Mouse (Mus musculus) kidney, embryonic 14.5 days (tissue): ENCODE data around the gene Tspan18. TPM values are rescaled to one million over a fixed set of nuclear protein-coding genes. Genes with fewer than 3 reads are reported as not detected.

Source experiments
- ATAC-seq: fragments of 200-750 bp; cut with Nextera tagmentation; 2 replicates; pipeline ENCODE4 v1.8.0; 2017; ENCODE audit warnings: moderate number of reproducible peaks, mild to moderate bottlenecking, moderate TSS enrichment, moderate library complexity; ENCODE audit not compliant: low FRiP score, low TSS enrichment
- H3K27ac ChIP-seq: fragments of 300-500 bp; sonication (generic); 2 replicates; pipeline ENCODE4 v1.5.1; 2014; ENCODE audit warnings: low read depth, mild to moderate bottlenecking, low read length, moderate library complexity, mixed read lengths
- H3K27me3 ChIP-seq: fragments of 300-500 bp; sonication (generic); 2 replicates; pipeline ENCODE4 v1.6.1; 2014; ENCODE audit warnings: mild to moderate bottlenecking, low read length; ENCODE audit not compliant: control insufficient read depth, insufficient read depth
- H3K36me3 ChIP-seq: fragments of 300-500 bp; sonication (generic); 2 replicates; pipeline ENCODE4 v1.6.1; 2014; ENCODE audit warnings: low read length, mixed read lengths; ENCODE audit not compliant: control insufficient read depth, insufficient read depth
- H3K4me1 ChIP-seq: fragments of 300-500 bp; sonication (generic); 2 replicates; pipeline ENCODE4 v1.6.1; 2014; ENCODE audit warnings: low read length, mixed read lengths; ENCODE audit not compliant: control insufficient read depth, insufficient read depth
- H3K4me2 ChIP-seq: fragments of 300-500 bp; sonication (generic); replicated peaks from 2 replicates; pipeline ENCODE4 v1.6.1; 2014; ENCODE audit warnings: low read depth, mild to moderate bottlenecking, low read length
- H3K4me3 ChIP-seq: fragments of 300-500 bp; sonication (generic); 2 replicates; pipeline ENCODE4 v1.5.1; 2014; ENCODE audit warnings: mild to moderate bottlenecking, low read length
- H3K9ac ChIP-seq: fragments of 300-500 bp; sonication (generic); 2 replicates; pipeline ENCODE4 v1.6.1; 2014; ENCODE audit warnings: low read depth, mild to moderate bottlenecking, low read length, moderate library complexity
- H3K9me3 ChIP-seq: fragments of 300-500 bp; sonication (generic); 2 replicates; pipeline ENCODE4 v1.6.1; 2016; ENCODE audit warnings: low read length; ENCODE audit not compliant: control insufficient read depth
- whole genome bisulfite sequencing: fragments of 180-500 bp; shearing (Covaris S2); extraction: QIAGEN DNeasy Blood & Tissue Kit; methylation state at CpG from one replicate; pipeline ENCODE4 v1.1.7; 2014; 5-methylcytosine and 5-hydroxymethylcytosine counted together
- polyA plus RNA-seq: library from polyadenylated mRNA; unstranded; fragments of >200 nt; fragmentation: Nextera tagmentation; extraction: Ambion mirVana; gene quantifications from 2 replicates; pipeline ENCODE4 v1.2.1, GENCODE M21; 2014

The Tspan18 gene
- polyA plus RNA-seq, 1 experiment from 2014 or later: 49.2 TPM

DNA sequence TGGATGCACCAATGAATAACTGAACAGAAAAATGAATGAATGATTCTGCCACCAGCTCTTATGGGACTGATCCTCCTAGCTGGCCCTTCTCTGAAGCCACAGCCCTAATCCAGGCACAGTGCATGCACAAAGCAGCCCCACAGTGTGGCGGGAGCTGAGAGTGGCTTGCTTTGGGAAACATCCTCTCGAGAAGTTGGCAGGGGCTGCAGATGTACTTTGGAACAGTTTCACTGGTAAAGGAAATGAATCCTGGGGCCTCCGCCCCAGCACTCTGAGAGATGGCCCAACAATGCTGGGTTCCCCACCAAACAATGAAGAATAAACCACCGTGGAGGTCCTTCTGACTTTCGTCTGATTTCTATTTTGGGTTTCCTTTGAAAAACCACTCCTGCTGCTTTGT lies 64.2 kb downstream of the Tspan18 start:
- no peak overlapping the region for H3K4me2 ChIP-seq
- no peak for ATAC-seq
- WGBS: 81% methylated on average over 5 of the region's 5 CpGs

DNA sequence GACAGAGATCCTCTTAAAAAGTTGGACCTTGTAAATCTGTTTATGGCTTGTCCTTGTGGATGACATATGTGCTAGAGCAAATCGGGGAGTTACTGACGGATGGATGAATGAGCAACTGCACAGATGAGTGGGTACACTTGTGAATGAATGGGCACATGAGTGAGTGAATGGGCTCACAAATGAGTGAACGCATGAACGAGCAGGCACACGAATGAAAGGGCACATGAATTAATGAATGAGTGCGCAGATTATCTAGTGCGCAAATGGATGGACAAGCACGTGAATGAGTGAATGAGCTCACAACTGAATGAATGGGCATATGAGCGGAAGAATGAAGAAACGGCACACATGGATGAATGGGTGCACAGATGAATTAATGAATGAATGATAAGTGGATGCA lies 64.7 kb downstream of the Tspan18 start:
- Histone ChIP-seq H3K4me1 (peaks cover 27% of the 10 kb centered on the region), H3K27ac (no peak overlapping the region), H3K9ac (no peak overlapping the region), H3K27me3 (no peaks in the 10 kb centered on the region), H3K9me3 (no peaks in the 10 kb centered on the region), H3K4me3 (no peak overlapping the region), H3K4me2 (no peak overlapping the region), H3K36me3 (no peaks in the 10 kb centered on the region)
- ATAC-seq: no peak
- 81% methylated on average over 10 of the region's 10 CpGs for WGBS

More for the DNA sequence above, 64.2 kb downstream of the Tspan18 start:
- Histone ChIP-seq H3K27ac (no peak overlapping the region), H3K4me1 (peaks cover 27% of the 10 kb centered on the region), H3K9me3 (no peaks in the 10 kb centered on the region), H3K36me3 (no peaks in the 10 kb centered on the region), H3K27me3 (no peaks in the 10 kb centered on the region), H3K9ac (no peak overlapping the region), H3K4me3 (no peak overlapping the region)

DNA sequence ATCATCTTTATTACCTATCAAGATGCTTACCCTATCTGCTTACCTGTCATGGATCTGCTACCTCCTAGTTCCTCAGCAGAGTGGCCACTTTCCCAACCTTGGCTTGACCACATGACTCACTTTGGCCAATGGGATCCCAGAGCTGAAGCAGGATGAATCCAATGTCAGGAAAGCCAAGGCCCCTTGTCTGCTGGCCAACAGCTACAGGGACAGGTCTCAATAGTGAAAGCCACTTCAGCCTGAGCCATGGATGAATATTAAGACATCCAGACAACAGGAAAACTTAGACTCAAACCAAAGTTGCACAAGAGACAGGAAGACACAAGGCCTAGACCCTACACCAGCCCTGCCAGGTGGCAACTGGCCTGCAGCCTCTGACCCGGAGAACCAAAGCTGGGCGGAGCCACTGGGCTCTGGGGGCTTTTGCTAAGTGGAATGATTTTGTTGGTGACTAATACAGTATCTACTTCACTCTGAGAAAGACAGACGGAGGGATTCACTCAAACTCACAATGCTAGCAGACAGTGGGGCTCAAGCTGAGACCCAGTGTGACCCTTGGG lies 65.5 kb downstream of the Tspan18 start:
- 86% methylated on average over 3 of the region's 3 CpGs for WGBS

DNA sequence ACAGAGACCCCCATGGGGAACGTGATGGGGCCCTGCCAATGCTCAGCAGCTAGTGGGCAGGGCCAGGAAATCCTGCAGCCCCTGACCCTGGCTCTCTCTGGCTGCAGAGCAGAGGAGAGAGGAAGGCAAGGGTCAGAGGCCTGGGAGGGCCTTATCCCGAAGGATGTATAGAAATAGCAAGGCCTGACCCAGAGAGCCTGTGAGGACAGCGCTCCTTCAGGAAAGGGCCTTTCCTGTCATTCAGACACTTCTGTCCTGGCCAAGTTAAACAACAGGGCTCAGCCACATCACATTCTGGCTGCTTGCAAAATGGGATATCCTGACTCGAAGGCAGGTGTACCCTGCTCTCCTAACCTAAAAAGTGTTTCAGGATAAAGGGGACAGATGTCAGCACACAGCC lies 66.5 kb downstream of the Tspan18 start:
- H3K36me3 ChIP-seq: no peaks in the 10 kb centered on the region
- no peak overlapping the region for H3K9ac ChIP-seq
- peaks cover 30% of the 10 kb centered on the region for H3K4me1 ChIP-seq
- H3K4me2 ChIP-seq: no peak overlapping the region
- H3K27ac ChIP-seq: no peak overlapping the region
- H3K27me3 ChIP-seq: no peaks in the 10 kb centered on the region
- H3K4me3 ChIP-seq: no peak overlapping the region
- ATAC-seq: peak; percentile 38; the same call in 1 of the 2 replicates
- no peaks in the 10 kb centered on the region for H3K9me3 ChIP-seq
- 29% methylated on average over 4 of the region's 4 CpGs for WGBS

More for the DNA sequence above, 65.5 kb downstream of the Tspan18 start:
- H3K4me3 ChIP-seq: no peak overlapping the region
- H3K36me3 ChIP-seq: no peaks in the 10 kb centered on the region
- ATAC-seq: no peak
- no peaks in the 10 kb centered on the region for H3K27me3 ChIP-seq
- no peak overlapping the region for H3K4me2 ChIP-seq
- H3K4me1 ChIP-seq: peaks cover 27% of the 10 kb centered on the region
- H3K9ac ChIP-seq: no peak overlapping the region
- H3K9me3 ChIP-seq: no peaks in the 10 kb centered on the region
- no peak overlapping the region for H3K27ac ChIP-seq

DNA sequence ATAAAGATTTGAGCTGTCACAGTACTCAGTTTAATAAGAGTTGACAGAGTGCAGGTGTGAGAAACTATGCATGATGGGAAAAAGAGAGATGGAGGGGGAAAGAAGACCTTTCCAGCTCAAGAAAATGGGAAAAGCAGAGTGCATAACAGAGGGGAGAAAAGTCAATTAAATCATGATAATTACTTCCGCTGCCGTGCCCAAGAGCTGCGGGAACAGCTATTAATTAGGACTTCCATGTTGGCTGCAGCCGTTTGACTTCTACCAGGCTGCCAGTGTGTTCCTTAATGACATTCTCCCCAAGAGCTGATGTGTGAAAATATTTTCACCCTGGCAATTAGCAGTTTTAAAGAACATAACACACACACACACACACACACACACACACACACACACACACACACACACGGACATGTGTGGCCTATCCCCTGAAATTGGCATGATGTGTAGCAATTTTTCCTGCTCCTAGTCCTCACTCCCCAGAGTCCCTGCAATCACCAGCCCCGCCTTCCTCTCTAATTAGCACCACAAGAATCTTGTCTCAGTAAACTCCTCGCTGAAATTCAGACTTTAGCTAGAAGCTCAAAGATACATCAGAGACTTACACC lies 67.6 kb downstream of the Tspan18 start:
- Histone ChIP-seq H3K4me2 (no peak overlapping the region), H3K9ac (no peak overlapping the region), H3K4me1 (peaks cover 40% of the 10 kb centered on the region), H3K9me3 (no peaks in the 10 kb centered on the region), H3K27me3 (no peaks in the 10 kb centered on the region), H3K36me3 (no peaks in the 10 kb centered on the region), H3K27ac (0 out of 2 replicates have a peak overlapping the region, but pooled peaks have one; percentile 15), H3K4me3 (no peak overlapping the region)
- no peak for ATAC-seq
- 37% methylated on average over 7 of the region's 7 CpGs for WGBS

DNA sequence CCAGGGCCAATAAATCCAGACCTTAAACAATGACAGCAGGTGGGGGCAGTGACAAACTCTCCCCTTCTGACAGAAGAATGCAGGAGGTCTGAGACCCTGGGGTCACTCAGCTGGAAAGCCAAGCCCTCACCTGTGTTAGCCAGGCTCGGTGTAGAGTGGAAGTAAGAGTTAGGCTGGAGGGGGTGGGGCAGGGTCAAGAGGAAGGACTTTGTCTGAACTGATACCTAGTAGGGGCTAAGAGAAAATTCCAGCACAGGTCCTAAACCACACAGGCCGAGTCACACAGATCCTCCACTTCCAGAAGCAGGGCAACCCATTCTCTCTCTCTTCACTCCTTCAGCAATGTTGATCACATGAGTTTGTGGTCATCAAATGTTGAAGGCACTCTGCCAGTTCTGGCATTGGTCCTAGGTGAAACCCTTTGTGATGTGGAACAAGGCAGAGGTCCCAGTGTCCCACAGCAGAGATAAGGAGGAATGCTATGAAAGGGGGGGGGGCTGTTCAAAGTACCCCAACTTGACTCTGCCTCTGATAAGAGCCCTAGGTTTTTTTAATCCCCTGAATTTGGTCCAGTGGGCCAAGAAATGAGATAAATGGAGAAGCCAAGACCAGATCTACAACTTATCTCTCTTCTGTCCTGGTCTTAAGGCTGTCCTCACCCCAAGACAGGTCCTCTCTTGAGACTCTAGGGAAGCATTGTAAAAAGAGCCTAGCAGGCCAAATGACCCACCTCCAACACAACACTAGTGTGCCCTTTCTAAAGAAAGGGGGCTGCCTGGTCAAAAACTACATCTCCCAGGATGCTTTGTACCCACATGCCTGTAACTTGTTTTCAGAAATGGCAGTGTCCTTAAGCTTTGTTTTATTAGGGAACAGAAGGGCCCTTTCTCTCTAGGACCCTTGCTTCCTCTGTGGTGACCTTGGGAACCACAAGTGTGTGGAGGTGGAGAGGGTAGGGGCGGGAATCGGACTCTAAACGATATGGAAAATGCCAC lies 71.7 kb downstream of the Tspan18 start:
- ATAC-seq: peak; percentile 68
- 54% methylated on average over 5 of the region's 5 CpGs for WGBS
- Histone ChIP-seq H3K9me3 (no peaks in the 10 kb centered on the region), H3K36me3 (no peaks in the 10 kb centered on the region), H3K4me3 (no peak overlapping the region), H3K4me1 (peaks cover 58% of the 10 kb centered on the region), H3K9ac (no peak overlapping the region), H3K27ac (peak overlapping the region; percentile 90), H3K27me3 (no peaks in the 10 kb centered on the region), H3K4me2 (no peak overlapping the region)

DNA sequence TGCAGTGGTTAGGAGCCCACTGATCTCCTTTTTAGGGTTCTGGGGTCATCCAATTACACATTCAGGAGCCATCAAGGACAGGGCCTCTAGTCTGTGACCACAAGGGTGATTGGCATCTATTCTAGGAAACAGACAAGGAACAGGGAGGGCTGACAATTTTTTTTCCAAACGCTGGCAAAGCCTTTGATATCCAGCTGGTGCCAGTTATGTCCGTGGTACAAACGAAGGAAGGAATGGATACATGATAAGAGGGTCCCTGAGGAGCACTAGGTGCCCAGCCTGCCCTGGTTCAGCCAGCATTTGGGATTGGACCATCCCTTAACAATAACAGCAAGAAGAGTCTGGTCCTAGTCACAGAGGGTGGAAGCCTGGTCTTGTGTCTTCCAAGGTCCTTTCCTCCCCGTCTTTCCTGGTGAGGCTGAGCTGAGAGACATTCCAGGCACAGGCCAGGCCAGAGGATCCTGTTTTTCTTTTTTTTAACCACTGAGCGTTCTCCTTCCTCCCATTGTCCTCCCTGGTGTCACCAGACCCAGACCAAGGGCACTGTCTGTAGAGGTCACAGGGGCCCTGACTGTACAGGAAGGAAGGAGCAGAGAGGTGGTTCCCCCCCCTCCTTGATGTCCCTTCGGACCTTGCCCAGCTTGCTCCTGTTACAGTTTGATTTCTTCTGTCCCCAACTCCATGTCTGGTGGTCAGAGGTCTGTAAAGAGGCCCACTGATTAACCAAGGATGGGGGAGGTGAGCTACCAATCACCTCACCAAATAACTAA lies 72.6 kb downstream of the Tspan18 start:
- WGBS: 34% methylated on average over 6 of the region's 6 CpGs
- Histone ChIP-seq H3K9me3 (no peaks in the 10 kb centered on the region), H3K4me3 (no peak overlapping the region), H3K27me3 (no peaks in the 10 kb centered on the region), H3K4me2 (no peak overlapping the region), H3K9ac (no peak overlapping the region), H3K36me3 (no peaks in the 10 kb centered on the region), H3K27ac (peak overlapping the region; percentile 90), H3K4me1 (peaks cover 62% of the 10 kb centered on the region)
- ATAC-seq: peak; percentile 68

DNA sequence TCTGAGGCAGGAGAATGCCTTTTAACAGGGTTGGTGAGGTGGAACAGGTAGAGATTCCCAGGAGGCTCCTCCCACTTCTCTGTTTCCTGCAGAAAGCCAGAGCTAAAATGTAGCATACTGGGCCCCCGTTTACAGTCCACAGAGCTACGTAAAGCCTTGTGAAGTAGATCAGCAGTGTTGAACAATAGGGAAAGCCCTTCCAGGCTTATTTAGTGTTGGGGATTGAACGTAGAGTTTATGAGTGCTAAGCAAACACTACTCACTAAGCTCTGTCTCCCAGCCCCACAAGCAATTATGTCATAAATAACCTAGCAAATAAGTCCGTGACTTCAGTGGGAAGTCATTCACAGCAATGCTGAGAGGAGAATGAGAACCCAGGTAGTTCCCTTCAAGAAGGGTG lies 76.7 kb downstream of the Tspan18 start:
- WGBS: 4% methylated on average over 4 of the region's 4 CpGs
- ATAC-seq: no peak
- Histone ChIP-seq H3K27ac (peak overlapping the region; percentile 65; the same call in 1 of the 2 replicates), H3K4me2 (no peak overlapping the region), H3K4me3 (no peak overlapping the region), H3K36me3 (no peaks in the 10 kb centered on the region), H3K9ac (no peak overlapping the region), H3K9me3 (no peaks in the 10 kb centered on the region), H3K4me1 (peaks cover 46% of the 10 kb centered on the region), H3K27me3 (no peaks in the 10 kb centered on the region)
